Mouse (Mus musculus): Measurements from ENCODE around the gene Llph. TPM values are rescaled to one million over a fixed set of nuclear protein-coding genes. Genes with fewer than 3 reads are reported as not detected.

The Llph gene
- polyA plus RNA-seq, 1 experiment, result 28.3 TPM

- no peaks in the 10 kb centered on the region for H3K79me2 ChIP-seq (ENCODE audit: control insufficient read depth, insufficient read depth)
- TF ChIP-seq CEBPB (IDR thresholded peaks at IDR 0.05; ENCODE audit: insufficient read depth, poor library complexity, severe bottlenecking) (no peak), E2F4 (IDR thresholded peaks at IDR 0.05; ENCODE audit: insufficient read depth) (no peak), MAX (IDR thresholded peaks at IDR 0.05; ENCODE audit: low read depth) (no peak), TCF12 (IDR thresholded peaks at IDR 0.05; ENCODE audit: insufficient read depth, poor library complexity, severe bottlenecking) (no peak), REST (IDR thresholded peaks at IDR 0.05; ENCODE audit: insufficient read depth, insufficient read length) (no peak), MYOD1 (IDR thresholded peaks at IDR 0.05; ENCODE audit: control insufficient read depth in 1 of 3, insufficient read length in 2 of 3, low read depth in 2 of 3) (peak in 2 of 3 experiments; percentile 6 to 47), MYOG (IDR thresholded peaks at IDR 0.05; ENCODE audit: control insufficient read depth in 1 of 3, insufficient read depth in 1 of 3, insufficient read length in 2 of 3, low read depth in 2 of 3) (no peak)
- no peaks in the 10 kb centered on the region for H3K27me3 ChIP-seq (ENCODE audit: control insufficient read depth, insufficient read depth, insufficient read length)
- H3K36me3 ChIP-seq (ENCODE audit: control insufficient read depth, insufficient read depth), result no peaks in the 10 kb centered on the region
- no peak overlapping the region for H3ac ChIP-seq (ENCODE audit: control insufficient read depth, insufficient read length)
- no peak overlapping the region for H3K4me3 ChIP-seq
- H3K4me2 ChIP-seq (ENCODE audit: low read depth), result no peak overlapping the region
Measured at GRCm38 (mm10) chr10:120197061-120197835, 29.6 kb upstream of the Llph start.

- Histone ChIP-seq H3K79me2 (ENCODE audit: control insufficient read depth, insufficient read depth) (no peaks in the 10 kb centered on the region), H3K4me2 (ENCODE audit: low read depth) (peak within 1 kb of the TSS; percentile 76), H3ac (ENCODE audit: control insufficient read depth, insufficient read length) (no peak within 1 kb of the TSS), H3K36me3 (ENCODE audit: control insufficient read depth, insufficient read depth) (no peaks in the 10 kb centered on the region), H3K4me3 (peak within 1 kb of the TSS; percentile 24), H3K27me3 (ENCODE audit: control insufficient read depth, insufficient read depth, insufficient read length) (no peaks in the 10 kb centered on the region)
- no peak for TF ChIP-seq SRF (IDR thresholded peaks at IDR 0.05; ENCODE audit: control insufficient read depth, insufficient read length, low read depth)
- TF ChIP-seq TCF3 (IDR thresholded peaks at IDR 0.05; ENCODE audit: insufficient read length, low read depth), result no peak
- peak; percentile 47 for TF ChIP-seq POLR2A (IDR thresholded peaks at IDR 0.05; ENCODE audit: insufficient read length, low read depth)
- TF ChIP-seq MYOG (IDR thresholded peaks at IDR 0.05; ENCODE audit: control insufficient read depth in 1 of 3, insufficient read depth in 1 of 3, insufficient read length in 2 of 3, low read depth in 2 of 3), result peak in 1 of 3 experiments; percentile 15
Measured at GRCm38 (mm10) chr10:120201131-120201921, 25.5 kb upstream of the Llph start, which contains the start of gene Tmbim4. TSS of gene Tmbim4 (plus strand) at chr10:120201590.

- Histone ChIP-seq H3K27me3 (ENCODE audit: control insufficient read depth, insufficient read depth, insufficient read length) (no peaks in the 10 kb centered on the region), H3K36me3 (ENCODE audit: control insufficient read depth, insufficient read depth) (no peaks in the 10 kb centered on the region), H3K4me3 (peak within 1 kb of the TSS; percentile 24), H3ac (ENCODE audit: control insufficient read depth, insufficient read length) (no peak within 1 kb of the TSS), H3K4me2 (ENCODE audit: low read depth) (peak within 1 kb of the TSS; percentile 76), H3K79me2 (ENCODE audit: control insufficient read depth, insufficient read depth) (no peaks in the 10 kb centered on the region)
- TF ChIP-seq POLR2A (IDR thresholded peaks at IDR 0.05; ENCODE audit: insufficient read length, low read depth) (no peak), REST (IDR thresholded peaks at IDR 0.05; ENCODE audit: insufficient read depth, insufficient read length) (no peak), SRF (IDR thresholded peaks at IDR 0.05; ENCODE audit: control insufficient read depth, insufficient read length, low read depth) (no peak), CEBPB (IDR thresholded peaks at IDR 0.05; ENCODE audit: insufficient read depth, poor library complexity, severe bottlenecking) (no peak), MAX (IDR thresholded peaks at IDR 0.05; ENCODE audit: low read depth) (no peak), MYOG (IDR thresholded peaks at IDR 0.05; ENCODE audit: control insufficient read depth in 1 of 3, insufficient read depth in 1 of 3, insufficient read length in 2 of 3, low read depth in 2 of 3) (no peak), TCF12 (IDR thresholded peaks at IDR 0.05; ENCODE audit: insufficient read depth, poor library complexity, severe bottlenecking) (no peak), MYOD1 (IDR thresholded peaks at IDR 0.05; ENCODE audit: control insufficient read depth in 1 of 3, insufficient read length in 2 of 3, low read depth in 2 of 3) (no peak), TCF3 (IDR thresholded peaks at IDR 0.05; ENCODE audit: insufficient read length, low read depth) (no peak), POLR2AphosphoS2 (IDR thresholded peaks at IDR 0.05; ENCODE audit: insufficient read length, low read depth) (no peak), E2F4 (IDR thresholded peaks at IDR 0.05; ENCODE audit: insufficient read depth) (no peak), USF1 (IDR thresholded peaks at IDR 0.05; ENCODE audit: low read depth) (no peak)
Measured at GRCm38 (mm10) chr10:120201961-120202402, 24.9 kb upstream of the Llph start, which contains the start of gene Irak3. TSS of gene Irak3 (minus strand) at chr10:120202130.

- H3ac ChIP-seq (ENCODE audit: control insufficient read depth, insufficient read length), result no peak overlapping the region
- H3K79me2 ChIP-seq (ENCODE audit: control insufficient read depth, insufficient read depth), result no peaks in the 10 kb centered on the region
- no peak overlapping the region for H3K4me2 ChIP-seq (ENCODE audit: low read depth)
- H3K4me3 ChIP-seq, result peak overlapping the region; percentile 24
- H3K36me3 ChIP-seq (ENCODE audit: control insufficient read depth, insufficient read depth), result no peaks in the 10 kb centered on the region
- TF ChIP-seq POLR2AphosphoS2 (IDR thresholded peaks at IDR 0.05; ENCODE audit: insufficient read length, low read depth), result no peak
- TF ChIP-seq MYOG (IDR thresholded peaks at IDR 0.05; ENCODE audit: control insufficient read depth in 1 of 3, insufficient read depth in 1 of 3, insufficient read length in 2 of 3, low read depth in 2 of 3), result no peak
- TF ChIP-seq TCF12 (IDR thresholded peaks at IDR 0.05; ENCODE audit: insufficient read depth, poor library complexity, severe bottlenecking), result no peak
- no peak for TF ChIP-seq SRF (IDR thresholded peaks at IDR 0.05; ENCODE audit: control insufficient read depth, insufficient read length, low read depth)
- TF ChIP-seq TCF3 (IDR thresholded peaks at IDR 0.05; ENCODE audit: insufficient read length, low read depth), result no peak
- no peak for TF ChIP-seq MYOD1 (IDR thresholded peaks at IDR 0.05; ENCODE audit: control insufficient read depth in 1 of 3, insufficient read length in 2 of 3, low read depth in 2 of 3)
- TF ChIP-seq E2F4 (IDR thresholded peaks at IDR 0.05; ENCODE audit: insufficient read depth), result no peak
- TF ChIP-seq MAX (IDR thresholded peaks at IDR 0.05; ENCODE audit: low read depth), result no peak
- TF ChIP-seq REST (IDR thresholded peaks at IDR 0.05; ENCODE audit: insufficient read depth, insufficient read length), result no peak
- no peak for TF ChIP-seq USF1 (IDR thresholded peaks at IDR 0.05; ENCODE audit: low read depth)
- no peak for TF ChIP-seq CEBPB (IDR thresholded peaks at IDR 0.05; ENCODE audit: insufficient read depth, poor library complexity, severe bottlenecking)
- no peak for TF ChIP-seq POLR2A (IDR thresholded peaks at IDR 0.05; ENCODE audit: insufficient read length, low read depth)
- H3K27me3 ChIP-seq (ENCODE audit: control insufficient read depth, insufficient read depth, insufficient read length), result no peaks in the 10 kb centered on the region
Measured at GRCm38 (mm10) chr10:120202467-120203250, 24.2 kb upstream of the Llph start.
